Mouse (Mus musculus) midbrain, embryonic 12.5 days (tissue): Measurements from ENCODE around the gene Il4. TPM values are rescaled to one million over a fixed set of nuclear protein-coding genes. Genes with fewer than 3 reads are reported as not detected.

Experiments used
- ATAC-seq: fragments of 200-750 bp; cut with Nextera tagmentation; 2 replicates; pipeline ENCODE4 v1.8.0; 2017; ENCODE audit warnings: low read depth, moderate TSS enrichment, moderate library complexity; ENCODE audit not compliant: low FRiP score
- H3K27ac ChIP-seq: fragments of 300-500 bp; sonication (generic); replicated peaks from 2 replicates; pipeline ENCODE4 v1.5.1; 2016; ENCODE audit warnings: mild to moderate bottlenecking
- H3K27me3 ChIP-seq: fragments of 300-500 bp; sonication (generic); 2 replicates; pipeline ENCODE4 v1.6.1; 2016; ENCODE audit warnings: mild to moderate bottlenecking
- H3K36me3 ChIP-seq: fragments of 300-500 bp; sonication (generic); 2 replicates; pipeline ENCODE4 v1.6.1; 2016
- H3K4me1 ChIP-seq: fragments of 300-500 bp; sonication (generic); 2 replicates; pipeline ENCODE4 v1.6.1; 2016
- H3K4me2 ChIP-seq: fragments of 300-500 bp; sonication (generic); replicated peaks from 2 replicates; pipeline ENCODE4 v1.6.1; 2016; ENCODE audit warnings: mild to moderate bottlenecking, moderate library complexity
- H3K4me3 ChIP-seq: fragments of 300-500 bp; sonication (generic); 2 replicates; pipeline ENCODE4 v1.5.1; 2016; ENCODE audit warnings: mild to moderate bottlenecking
- H3K9ac ChIP-seq: fragments of 300-500 bp; sonication (generic); replicated peaks from 2 replicates; pipeline ENCODE4 v1.6.1; 2016; ENCODE audit warnings: mild to moderate bottlenecking, moderate library complexity
- H3K9me3 ChIP-seq: fragments of 300-500 bp; sonication (generic); 2 replicates; pipeline ENCODE4 v1.6.1; 2016; ENCODE audit warnings: mild to moderate bottlenecking
- WGBS: fragments of 180-500 bp; shearing (Covaris S2); methylation state at CpG from one replicate; pipeline ENCODE4 v1.1.7; 2016; 5-methylcytosine and 5-hydroxymethylcytosine counted together
- polyA plus RNA-seq: library from polyadenylated mRNA; unstranded; fragments of >200 nt; fragmentation: Nextera tagmentation; extraction: Ambion mirVana; gene quantifications from 2 replicates; pipeline ENCODE4 v1.2.1, GENCODE M21; 2016

The Il4 gene
- 2.2 and 3.2 TPM in 2 replicates for polyA plus RNA-seq

DNA sequence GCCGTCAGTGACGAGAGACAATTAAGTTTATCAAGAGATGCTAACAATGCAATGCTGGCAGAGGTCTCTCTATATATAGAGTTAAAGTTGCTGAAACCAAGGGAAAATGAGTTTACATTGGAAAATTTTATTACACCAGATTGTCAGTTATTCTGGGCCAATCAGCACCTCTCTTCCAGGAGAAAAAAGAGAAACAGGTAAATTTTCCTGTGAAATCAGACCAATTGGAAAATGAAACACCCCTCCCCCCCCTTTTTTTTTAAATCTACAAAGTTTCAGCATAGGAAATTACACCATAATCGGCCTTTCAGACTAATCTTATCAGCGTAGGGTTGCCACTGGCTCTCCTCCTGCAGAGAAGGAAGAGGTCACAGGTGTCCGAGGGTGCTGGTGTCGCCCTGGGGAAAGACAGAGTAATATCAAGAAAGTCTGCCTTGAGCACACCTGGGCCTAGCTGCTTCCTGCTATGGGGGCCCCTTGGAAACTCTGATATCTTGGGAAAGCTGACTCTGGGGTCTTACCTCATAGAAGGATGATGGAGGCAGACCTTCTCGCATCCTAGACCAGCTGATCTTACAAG, at the start of gene Il4:
Il4 (minus strand) TSS at position 51 of the 580 bp plus-strand sequence.
- H3K9ac ChIP-seq, result no peak within 1 kb of the TSS
- no peaks in the 10 kb centered on the region for H3K9me3 ChIP-seq
- no peak within 1 kb of the TSS for H3K4me3 ChIP-seq
- no peak for ATAC-seq
- 84% methylated on average over 7 of the region's 7 CpGs for WGBS
- H3K36me3 ChIP-seq, result no peaks in the 10 kb centered on the region
- no peak within 1 kb of the TSS for H3K4me2 ChIP-seq
- H3K27me3 ChIP-seq, result no peaks in the 10 kb centered on the region
- no peak within 1 kb of the TSS for H3K27ac ChIP-seq
- H3K4me1 ChIP-seq, result no peaks in the 10 kb centered on the region; the same call in 1 of the 2 replicates

DNA sequence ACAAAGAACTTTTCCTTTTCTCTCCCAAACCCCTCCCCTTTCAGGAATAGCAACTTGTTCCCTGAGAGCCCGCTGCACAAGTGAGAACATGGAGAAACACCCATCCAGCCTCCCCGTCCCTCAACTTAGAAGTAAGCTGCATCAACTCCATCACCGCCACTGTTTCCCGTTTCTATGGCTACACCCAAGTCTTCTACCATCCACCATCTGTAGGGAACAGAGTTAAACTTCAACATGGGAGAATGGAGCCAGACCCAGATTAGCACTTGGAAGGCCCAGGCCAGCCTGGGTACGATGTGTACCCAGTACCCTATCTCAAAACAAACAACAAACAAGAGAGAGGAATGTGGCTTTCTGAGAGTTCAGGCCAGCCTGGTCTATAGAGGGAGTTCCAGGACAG, 45.6 kb upstream of the Il4 start:
- ATAC-seq, result no peak
- no peak overlapping the region for H3K4me2 ChIP-seq
- WGBS, result 85% methylated on average over 5 of the region's 5 CpGs
- no peaks in the 10 kb centered on the region for H3K9me3 ChIP-seq
- H3K36me3 ChIP-seq, result peaks cover 23% of the 10 kb centered on the region
- H3K27ac ChIP-seq, result no peak overlapping the region
- no peaks in the 10 kb centered on the region for H3K4me1 ChIP-seq
- no peaks in the 10 kb centered on the region for H3K27me3 ChIP-seq
- H3K4me3 ChIP-seq, result no peak overlapping the region
- H3K9ac ChIP-seq, result no peak overlapping the region

DNA sequence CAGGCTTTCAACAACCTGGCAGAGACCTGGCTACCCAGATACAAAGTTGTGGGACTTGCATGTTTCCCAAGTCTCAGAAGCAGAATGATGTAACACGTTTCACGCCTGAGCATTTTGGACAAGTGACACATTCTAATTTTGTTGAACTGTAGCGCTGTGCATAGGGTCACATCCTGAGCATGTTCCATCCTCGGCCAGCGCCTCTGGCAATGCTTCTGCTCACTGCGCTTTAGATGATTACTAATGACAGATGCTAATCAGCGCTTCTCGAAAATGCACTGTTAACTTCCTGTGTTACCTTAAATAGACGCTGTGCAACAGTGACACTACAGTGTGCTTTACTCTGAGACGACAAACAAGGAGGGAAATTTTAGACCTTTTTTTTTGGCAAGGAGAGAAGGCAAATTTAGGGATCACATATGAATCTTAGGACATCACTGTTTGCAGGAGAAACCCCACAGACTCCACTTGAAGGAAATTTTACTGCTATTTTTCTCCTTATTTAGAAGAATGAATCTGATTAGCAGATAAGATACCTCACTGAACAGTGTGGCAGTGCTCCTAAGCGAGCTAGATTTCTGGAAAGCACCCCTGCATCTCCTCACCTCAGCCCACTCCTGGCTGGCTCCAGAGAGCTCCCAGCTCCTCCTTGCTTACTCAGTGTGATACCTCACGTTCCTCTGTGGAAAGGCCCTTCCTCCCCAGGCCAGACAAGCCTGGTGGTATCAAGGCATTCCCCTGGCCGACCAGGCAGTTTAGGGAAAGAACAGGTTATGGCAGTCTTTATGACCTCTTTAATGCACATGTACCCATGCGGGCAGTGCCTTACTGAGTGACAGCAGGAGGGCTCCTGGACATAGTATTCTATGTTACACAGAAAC, 44.6 kb upstream of the Il4 start:
- Histone ChIP-seq H3K4me3 (no peak overlapping the region), H3K27ac (no peak overlapping the region), H3K27me3 (no peaks in the 10 kb centered on the region), H3K9ac (no peak overlapping the region), H3K4me1 (no peaks in the 10 kb centered on the region), H3K36me3 (peaks cover 18% of the 10 kb centered on the region), H3K4me2 (no peak overlapping the region), H3K9me3 (no peaks in the 10 kb centered on the region)
- WGBS, result 86% methylated on average over 14 of the region's 14 CpGs
- ATAC-seq, result no peak

DNA sequence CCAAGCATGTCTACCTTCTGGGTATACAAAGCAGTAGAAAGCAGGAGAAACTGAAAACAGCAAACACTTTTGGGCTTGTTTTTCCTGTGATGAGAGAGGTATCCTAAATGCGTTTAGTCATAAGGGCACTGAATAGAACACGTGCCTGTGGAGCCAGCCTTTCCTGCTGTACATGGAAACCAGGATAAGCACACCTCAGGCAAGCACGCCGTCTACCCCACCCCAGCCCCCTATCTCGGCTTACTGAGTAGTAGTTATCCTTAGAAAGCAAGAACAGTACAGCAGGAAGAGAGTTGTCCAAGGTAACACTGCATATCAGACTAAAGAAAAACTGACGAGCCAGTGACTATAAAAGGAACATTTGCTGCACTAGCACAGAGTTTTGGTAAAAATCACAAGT, 39.4 kb upstream of the Il4 start:
- H3K4me3 ChIP-seq, result no peak overlapping the region
- no peak overlapping the region for H3K27ac ChIP-seq
- H3K27me3 ChIP-seq, result no peaks in the 10 kb centered on the region
- no peak for ATAC-seq
- no peak overlapping the region for H3K4me2 ChIP-seq
- H3K4me1 ChIP-seq, result no peaks in the 10 kb centered on the region
- peaks cover 12% of the 10 kb centered on the region; the same call in 1 of the 2 replicates for H3K36me3 ChIP-seq
- H3K9ac ChIP-seq, result no peak overlapping the region
- H3K9me3 ChIP-seq, result no peaks in the 10 kb centered on the region
- WGBS, result 90% methylated on average over 6 of the region's 6 CpGs

DNA sequence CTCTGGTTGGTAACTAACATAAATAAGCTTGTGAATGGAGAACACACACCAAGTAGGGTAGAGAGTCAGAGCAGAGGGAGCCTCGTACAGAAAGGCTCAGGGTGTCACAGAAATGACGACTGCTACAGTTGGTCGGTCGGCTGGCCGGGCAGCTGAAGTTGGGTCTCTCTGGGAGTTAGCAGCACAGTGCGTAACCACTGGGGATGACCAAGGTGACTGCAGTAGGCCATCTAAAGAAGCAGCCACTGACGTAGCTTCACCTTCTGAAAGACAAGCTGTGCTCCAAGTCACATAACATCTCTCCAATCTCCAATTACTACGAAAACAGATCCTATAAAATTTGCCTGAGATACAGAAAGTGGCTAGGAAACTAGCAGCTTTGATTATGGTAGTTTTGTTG, 38.9 kb upstream of the Il4 start:
- no peak overlapping the region for H3K4me3 ChIP-seq
- no peak overlapping the region for H3K4me2 ChIP-seq
- no peaks in the 10 kb centered on the region for H3K9me3 ChIP-seq
- H3K4me1 ChIP-seq, result no peaks in the 10 kb centered on the region
- peaks cover 12% of the 10 kb centered on the region; the same call in 1 of the 2 replicates for H3K36me3 ChIP-seq
- ATAC-seq, result no peak
- H3K9ac ChIP-seq, result no peak overlapping the region
- WGBS, result 90% methylated on average over 8 of the region's 8 CpGs
- H3K27me3 ChIP-seq, result no peaks in the 10 kb centered on the region
- no peak overlapping the region for H3K27ac ChIP-seq

DNA sequence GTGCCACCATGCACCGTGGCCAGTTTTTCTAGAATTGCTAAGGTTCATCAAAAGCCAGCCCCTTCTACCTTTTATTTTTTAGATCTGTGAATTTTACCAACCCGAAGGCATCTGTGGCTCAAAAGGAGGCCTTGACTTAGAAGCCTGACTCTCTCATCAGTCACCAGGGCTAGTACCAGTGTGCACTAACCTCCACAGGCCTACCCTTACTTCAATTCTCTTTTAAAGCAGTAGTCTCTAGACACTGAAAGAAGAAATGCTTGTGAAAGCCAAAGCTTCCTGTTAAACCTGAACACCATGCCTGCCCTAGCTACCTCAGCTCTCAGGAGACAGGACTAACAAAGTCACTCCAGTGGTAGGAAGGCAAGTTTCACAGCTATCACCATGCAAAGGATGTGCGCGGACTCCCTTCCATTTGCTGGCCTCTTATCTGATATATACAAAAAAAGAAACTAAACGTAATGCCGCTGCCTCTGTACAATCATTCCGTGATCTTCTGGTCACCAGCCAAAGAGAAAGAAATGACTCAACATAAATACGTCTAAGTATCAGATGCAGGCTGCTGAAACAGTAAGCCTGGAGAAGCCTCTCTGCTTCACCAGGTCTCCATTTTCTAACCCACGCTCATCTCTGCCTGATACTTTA, 38.2 kb upstream of the Il4 start:
- ATAC-seq, result no peak
- no peak overlapping the region for H3K27ac ChIP-seq
- no peaks in the 10 kb centered on the region for H3K27me3 ChIP-seq
- H3K9me3 ChIP-seq, result no peaks in the 10 kb centered on the region
- 95% methylated on average over 9 of the region's 9 CpGs for WGBS
- H3K4me2 ChIP-seq, result no peak overlapping the region
- no peak overlapping the region for H3K4me3 ChIP-seq
- no peaks in the 10 kb centered on the region for H3K4me1 ChIP-seq
- peaks cover 18% of the 10 kb centered on the region for H3K36me3 ChIP-seq
- H3K9ac ChIP-seq, result no peak overlapping the region

DNA sequence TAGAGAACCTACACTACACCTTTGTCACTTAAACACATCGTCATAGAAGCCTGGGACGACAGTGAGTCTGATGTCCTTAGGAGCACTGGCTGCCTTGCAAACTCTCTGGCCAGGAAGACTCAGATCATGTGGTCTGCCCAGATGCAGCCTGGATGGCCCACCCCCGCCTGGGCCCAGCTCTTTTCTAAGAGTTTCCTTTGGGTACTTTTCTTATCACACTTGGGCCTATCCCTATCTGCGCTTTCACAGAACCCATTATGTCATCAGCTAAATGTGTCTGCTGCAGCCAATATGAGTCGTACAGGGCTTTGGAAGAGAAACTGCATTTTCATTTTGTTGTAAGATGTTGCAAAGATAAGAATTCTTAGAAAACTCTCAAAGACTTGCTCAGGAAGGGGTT, 36.6 kb upstream of the Il4 start:
- H3K27me3 ChIP-seq, result no peaks in the 10 kb centered on the region
- peaks cover 35% of the 10 kb centered on the region for H3K36me3 ChIP-seq
- H3K27ac ChIP-seq, result no peak overlapping the region
- 94% methylated on average over 5 of the region's 5 CpGs for WGBS
- no peak overlapping the region for H3K9ac ChIP-seq
- H3K4me1 ChIP-seq, result no peaks in the 10 kb centered on the region
- no peak for ATAC-seq
- H3K9me3 ChIP-seq, result no peaks in the 10 kb centered on the region
- H3K4me2 ChIP-seq, result no peak overlapping the region
- H3K4me3 ChIP-seq, result no peak overlapping the region

DNA sequence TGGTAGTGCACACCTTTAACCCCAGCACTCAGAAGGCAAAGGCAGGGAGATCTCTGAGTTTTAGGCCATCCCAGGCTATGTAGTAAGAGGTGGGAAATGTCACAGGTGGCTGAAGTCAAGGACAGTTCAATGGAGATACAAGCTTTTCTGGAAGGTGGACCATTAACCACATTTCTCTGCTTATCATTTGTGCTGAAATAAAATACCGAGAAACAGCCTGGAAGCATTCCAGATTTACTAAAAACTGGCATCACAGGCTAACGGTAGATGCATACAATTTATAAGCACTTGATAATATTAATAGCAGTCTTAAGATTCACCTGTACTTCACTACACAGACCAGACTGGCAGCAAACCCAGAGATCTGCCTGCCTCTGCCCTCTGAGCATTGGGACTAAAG, 34.0 kb upstream of the Il4 start:
- Histone ChIP-seq H3K4me2 (no peak overlapping the region), H3K27me3 (no peaks in the 10 kb centered on the region), H3K4me1 (no peaks in the 10 kb centered on the region), H3K9me3 (no peaks in the 10 kb centered on the region), H3K4me3 (no peak overlapping the region), H3K27ac (no peak overlapping the region), H3K36me3 (peaks cover 41% of the 10 kb centered on the region), H3K9ac (no peak overlapping the region)
- 100% methylated on average over 2 of the region's 2 CpGs for WGBS
- no peak for ATAC-seq

DNA sequence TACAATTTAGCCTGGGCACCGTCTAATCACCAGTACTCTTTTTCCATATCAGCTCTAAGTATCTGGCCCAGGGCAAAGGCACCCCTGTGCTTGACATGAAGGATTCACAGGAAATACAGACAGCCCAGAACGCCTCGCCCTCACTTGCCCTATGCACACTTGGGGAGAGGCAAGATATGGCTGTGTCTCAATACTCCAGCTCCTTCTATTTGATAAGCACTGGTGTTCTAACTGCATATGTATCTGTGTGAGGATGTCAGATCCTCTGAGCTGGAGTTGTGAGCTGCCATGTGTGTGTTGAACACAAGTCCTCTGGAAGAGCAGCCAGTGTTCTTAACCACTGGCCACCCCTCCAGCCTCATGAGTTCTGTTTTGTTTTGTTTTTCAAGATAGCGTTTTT, 33.0 kb upstream of the Il4 start:
- no peak overlapping the region for H3K27ac ChIP-seq
- ATAC-seq, result no peak
- H3K9me3 ChIP-seq, result no peaks in the 10 kb centered on the region
- no peak overlapping the region for H3K4me3 ChIP-seq
- no peaks in the 10 kb centered on the region for H3K4me1 ChIP-seq
- H3K36me3 ChIP-seq, result peaks cover 41% of the 10 kb centered on the region
- H3K27me3 ChIP-seq, result no peaks in the 10 kb centered on the region
- 96% methylated on average over 4 of the region's 4 CpGs for WGBS
- no peak overlapping the region for H3K4me2 ChIP-seq
- no peak overlapping the region for H3K9ac ChIP-seq

DNA sequence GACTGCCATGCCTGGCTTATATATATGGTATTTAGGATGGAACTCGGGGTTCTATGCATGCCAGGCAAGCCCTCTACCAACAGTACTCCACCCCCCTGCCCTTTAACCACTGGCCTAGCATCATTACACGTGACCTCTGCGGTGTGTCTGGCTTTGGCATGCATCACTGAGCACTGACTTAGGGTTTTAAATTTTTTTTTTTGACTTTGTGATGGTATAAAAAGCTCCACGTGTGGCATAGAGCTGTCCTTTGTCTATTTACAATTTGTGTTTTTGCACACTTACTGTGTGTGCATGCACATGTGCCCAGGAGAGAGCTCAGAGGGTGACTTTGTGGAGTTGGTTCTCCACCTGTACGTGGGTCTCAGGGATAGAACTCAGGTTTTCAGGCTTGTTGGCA, 25.5 kb upstream of the Il4 start:
- no peak overlapping the region for H3K9ac ChIP-seq
- H3K27ac ChIP-seq, result no peak overlapping the region
- H3K9me3 ChIP-seq, result no peaks in the 10 kb centered on the region
- H3K4me1 ChIP-seq, result no peaks in the 10 kb centered on the region
- no peak for ATAC-seq
- no peaks in the 10 kb centered on the region for H3K27me3 ChIP-seq
- no peak overlapping the region for H3K4me3 ChIP-seq
- H3K36me3 ChIP-seq, result no peaks in the 10 kb centered on the region
- no peak overlapping the region for H3K4me2 ChIP-seq
- WGBS, result 67% methylated on average over 5 of the region's 5 CpGs

DNA sequence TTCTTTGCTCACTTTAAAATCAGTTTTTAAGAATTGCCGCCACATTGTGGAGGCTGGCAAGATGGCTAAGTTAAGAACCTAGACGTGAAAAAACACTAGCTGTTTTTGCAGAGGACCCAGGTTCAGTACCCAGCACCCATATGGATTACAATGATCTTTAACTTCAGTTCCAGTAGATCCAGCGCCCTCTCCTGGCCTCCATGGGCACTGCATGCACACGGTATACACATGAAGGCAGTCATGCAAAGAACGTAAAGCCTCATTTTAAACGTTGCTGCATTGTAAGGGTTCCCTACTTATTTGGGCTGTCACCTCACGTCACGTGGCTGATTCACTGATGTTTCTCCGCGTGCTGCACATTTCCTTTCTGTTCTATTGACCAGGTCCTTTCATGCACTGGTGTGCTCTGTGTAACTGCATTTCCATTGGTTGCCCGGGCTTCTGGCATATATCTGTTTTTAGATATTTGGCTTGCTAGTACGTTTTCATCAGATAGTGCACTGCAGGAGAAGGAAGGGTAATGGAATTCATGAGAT, 24.3 kb upstream of the Il4 start:
- H3K4me1 ChIP-seq, result no peaks in the 10 kb centered on the region
- 77% methylated on average over 12 of the region's 12 CpGs for WGBS
- H3K9ac ChIP-seq, result no peak overlapping the region
- no peaks in the 10 kb centered on the region for H3K36me3 ChIP-seq
- no peak overlapping the region for H3K4me2 ChIP-seq
- H3K27ac ChIP-seq, result no peak overlapping the region
- H3K9me3 ChIP-seq, result no peaks in the 10 kb centered on the region
- no peak for ATAC-seq
- peaks cover under 1% of the 10 kb centered on the region for H3K27me3 ChIP-seq
- no peak overlapping the region for H3K4me3 ChIP-seq

DNA sequence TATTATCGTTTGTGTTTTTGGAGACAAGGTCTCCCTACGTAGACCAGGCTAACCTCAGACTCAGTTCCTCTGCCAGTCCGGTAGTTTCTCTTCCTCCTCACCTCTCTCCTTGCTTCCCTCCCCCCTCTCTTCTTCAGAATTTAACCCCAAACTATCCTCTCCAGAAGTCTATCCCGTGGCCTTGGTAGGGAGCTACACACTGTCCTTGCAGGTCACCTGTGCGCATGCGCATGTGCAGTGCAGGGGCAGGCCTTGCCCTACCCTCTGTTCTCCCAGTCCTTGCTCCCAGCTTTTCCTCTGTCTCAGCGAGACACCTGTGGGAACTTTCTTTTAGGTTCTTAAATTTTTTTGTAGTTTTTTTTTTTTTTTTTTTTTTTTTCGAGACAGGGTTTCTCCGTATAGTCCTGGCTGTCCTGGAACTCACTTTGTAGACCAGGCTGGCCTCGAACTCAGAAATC, 19.4 kb upstream of the Il4 start:
- Histone ChIP-seq H3K4me2 (no peak overlapping the region), H3K4me1 (peaks cover 11% of the 10 kb centered on the region), H3K9me3 (no peaks in the 10 kb centered on the region), H3K27ac (no peak overlapping the region), H3K36me3 (no peaks in the 10 kb centered on the region), H3K9ac (no peak overlapping the region), H3K27me3 (peaks cover 37% of the 10 kb centered on the region), H3K4me3 (no peak overlapping the region)
- WGBS, result 86% methylated on average over 10 of the region's 10 CpGs
- ATAC-seq, result no peak
